Mouse (Mus musculus) heart, adult 11 months (tissue): ENCODE results near the gene Bcl11b.

Experiments used
- DNase-seq: peaks from one replicate; pipeline ENCODE4 v3.0.0; 2022

Bcl11b gene

DNA sequence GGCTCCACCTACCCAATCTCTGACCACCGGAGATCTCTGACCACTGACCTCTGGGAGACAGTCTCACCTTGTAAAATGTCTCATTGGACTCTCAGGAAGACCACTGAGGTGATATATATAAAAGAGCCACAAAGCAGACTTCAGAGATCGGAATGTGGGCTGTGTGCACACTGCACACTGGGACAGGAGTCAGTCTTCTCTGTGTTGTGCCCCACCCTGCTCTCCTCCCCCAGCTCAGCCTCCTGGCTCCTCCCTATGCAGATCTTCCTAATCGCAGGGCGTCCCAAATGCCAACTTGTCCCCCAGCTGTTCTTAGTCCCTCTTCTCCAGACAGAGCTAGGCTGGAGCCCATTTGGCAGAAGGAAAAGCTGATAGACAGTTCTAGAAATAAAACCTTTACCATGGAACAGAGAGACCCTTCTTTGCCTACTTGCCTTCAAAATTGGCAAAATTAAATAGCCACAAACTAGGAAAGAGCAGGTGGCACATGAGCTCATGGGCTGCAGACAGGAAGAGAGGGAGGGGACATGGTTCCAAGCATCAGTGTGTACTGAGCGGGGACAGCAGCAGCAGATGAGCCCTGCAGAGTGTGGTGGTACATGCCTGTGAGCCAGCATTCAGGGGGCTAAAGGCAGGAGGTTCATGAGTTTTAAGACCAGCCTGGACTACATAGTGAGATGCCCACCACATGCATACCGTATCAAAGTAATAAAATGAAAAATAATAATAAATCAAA lies 118.9 kb downstream of the Bcl11b start:
- peak; percentile 75 for DNase-seq

DNA sequence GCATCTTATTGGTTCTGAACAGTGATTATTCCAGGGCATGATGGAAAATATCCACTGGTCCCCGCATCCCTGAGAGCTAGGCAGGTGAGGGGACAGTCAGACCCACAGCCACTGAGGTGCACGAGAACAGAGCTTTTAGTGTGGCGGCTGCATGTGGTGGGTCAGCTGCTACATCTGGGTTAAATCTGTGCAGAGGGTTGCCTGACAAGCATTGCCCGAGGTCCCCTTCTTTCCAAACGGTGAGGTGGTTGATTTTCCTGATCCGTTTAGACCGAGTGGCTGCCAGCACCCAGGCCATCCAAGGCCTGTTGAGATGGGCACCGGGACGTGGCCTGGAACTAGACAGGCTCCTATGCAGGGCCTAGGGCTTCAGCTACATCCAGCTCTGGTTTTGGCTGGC lies 121.7 kb downstream of the Bcl11b start:
- DNase-seq: peak; percentile 75

- DNase-seq: peak; percentile 66
Measured at GRCm38 (mm10) chr12:107880748-107881147, 122.7 kb downstream of the Bcl11b start.

DNA sequence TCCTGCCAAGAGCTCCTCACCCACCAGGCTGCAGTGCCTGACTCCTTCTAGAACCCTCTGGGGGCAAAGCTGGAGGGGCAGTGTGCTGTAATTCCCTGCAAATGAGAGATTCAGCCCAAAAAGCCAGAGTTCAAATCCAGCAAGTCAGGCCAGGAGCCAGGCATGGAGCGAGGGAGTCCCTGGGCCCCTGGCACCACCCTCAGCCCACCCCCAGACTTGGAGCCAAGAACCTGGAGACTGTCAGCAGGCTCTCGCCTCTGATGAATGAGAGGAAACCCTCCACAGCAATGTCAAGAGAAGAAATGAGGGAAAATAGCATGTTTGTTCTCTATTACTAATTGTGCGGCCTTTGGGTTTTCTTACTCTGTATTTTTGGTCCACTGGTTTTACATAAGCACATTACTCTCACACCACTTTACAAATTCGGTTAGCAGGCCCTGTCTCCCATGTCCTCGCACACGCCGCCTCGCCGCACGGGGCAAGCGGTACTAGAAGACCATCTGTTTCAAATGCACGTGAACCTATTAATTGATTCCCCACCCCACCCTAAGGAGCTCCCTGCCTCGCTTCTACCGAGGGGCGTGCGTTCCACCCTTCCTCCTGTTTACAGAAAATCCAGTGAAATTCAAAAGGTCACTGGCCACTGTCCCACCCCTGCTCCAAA lies 124.2 kb downstream of the Bcl11b start:
- DNase-seq: peak; percentile 55

- DNase-seq: peak; percentile 21
Measured at GRCm38 (mm10) chr12:107876237-107876636, 127.2 kb downstream of the Bcl11b start.

- DNase-seq: peak; percentile 69
Measured at GRCm38 (mm10) chr12:107874467-107875142, 128.8 kb downstream of the Bcl11b start.

DNA sequence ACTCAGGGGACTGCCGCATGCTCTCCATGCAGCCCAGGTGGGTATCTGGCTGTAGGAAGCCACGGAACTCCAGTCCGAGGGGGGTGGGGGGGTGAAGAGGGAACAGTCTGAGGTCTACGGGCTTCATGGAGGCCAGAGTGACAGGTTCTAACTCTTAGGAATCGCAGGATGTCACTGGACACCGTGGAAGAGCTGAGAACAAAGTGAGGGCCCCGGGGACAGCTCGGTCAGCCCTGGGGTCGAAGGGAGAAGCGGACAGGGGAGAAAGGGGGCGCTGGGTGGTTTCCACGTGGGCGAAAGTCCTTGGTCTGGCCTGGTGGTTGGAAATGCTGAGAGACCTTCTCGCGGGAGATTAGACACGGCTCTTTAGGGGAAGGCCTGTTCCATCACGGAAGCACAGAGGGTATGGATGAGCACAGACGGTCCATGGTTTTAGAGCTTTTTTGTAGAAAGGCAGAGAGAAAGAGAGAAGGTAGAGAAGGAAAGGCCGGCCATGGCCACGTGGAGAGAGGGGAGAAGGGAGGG lies 133.8 kb downstream of the Bcl11b start:
- DNase-seq: peak; percentile 52

DNA sequence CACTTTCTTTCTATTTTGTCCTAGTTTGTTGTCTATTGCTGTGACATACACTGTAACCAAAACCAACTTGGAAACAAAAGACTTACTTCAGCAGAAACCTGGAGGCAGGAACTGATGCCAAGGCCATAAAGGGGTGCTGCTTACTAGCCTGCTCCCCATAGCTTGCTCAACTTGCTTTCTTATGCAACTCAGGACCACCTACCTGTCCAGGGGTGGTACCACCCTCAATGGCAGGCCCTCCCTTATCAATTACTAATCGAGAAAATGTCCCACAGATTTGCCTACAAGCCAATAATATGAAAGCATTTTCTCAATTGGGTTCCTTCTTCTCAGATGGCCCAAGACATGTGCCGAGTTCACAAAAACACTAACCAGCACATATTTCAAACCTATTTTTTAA lies 135.1 kb downstream of the Bcl11b start:
- peak; percentile 56 for DNase-seq
